Mouse (Mus musculus): ENCODE measurements around the gene Man2a2. TPM values are rescaled to one million over a fixed set of nuclear protein-coding genes. Genes with fewer than 3 reads are reported as not detected.
"Not testable (repeated sequence)": the region's sequence is repeated elsewhere in the genome, so short reads cannot be mapped to it uniquely, and the experiment has no call there.

The Man2a2 gene
- polyA plus RNA-seq, 1 experiment from 2014 or later = 20.2 TPM

DNA sequence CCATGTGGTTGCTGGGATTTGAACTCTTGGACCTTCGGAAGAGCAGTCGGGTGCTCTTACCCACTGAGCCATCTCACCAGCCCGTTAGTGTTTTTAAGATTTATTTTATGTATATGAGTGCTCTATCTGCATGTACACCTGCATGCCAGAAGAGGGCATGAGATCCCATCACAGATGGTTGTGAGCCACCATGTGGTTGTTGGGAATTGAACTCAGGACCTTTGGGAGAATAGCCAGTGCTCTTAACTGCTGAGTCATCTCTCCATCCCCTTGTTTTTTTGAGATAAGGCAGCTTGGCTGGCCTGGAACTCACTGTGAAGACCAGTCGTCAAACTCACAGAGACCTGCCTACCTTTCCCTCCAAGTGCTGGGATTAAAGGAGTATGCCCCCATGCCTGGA lies 25.3 kb upstream of the Man2a2 start:
- H3K27ac ChIP-seq (replicated peaks); DNase-seq (ENCODE audit: low spot score): not testable (repeated sequence)

DNA sequence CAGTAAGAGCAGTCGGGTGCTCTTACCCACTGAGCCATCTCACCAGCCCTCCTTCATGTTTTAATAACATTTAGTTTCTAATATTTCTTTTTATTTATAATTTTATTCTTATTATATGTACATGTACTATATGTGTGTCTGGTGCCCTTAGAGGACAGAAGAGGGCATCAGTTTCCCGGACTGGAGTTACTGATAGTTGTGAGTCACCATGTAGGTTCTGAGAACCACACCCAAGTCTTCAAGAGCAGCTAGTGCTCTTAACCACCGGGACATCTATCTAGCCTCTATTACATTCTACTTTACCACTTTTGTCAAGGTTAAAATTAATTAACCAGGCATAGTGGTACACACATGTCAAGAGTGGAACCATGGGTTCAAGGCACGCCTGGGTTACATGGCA lies 23.4 kb upstream of the Man2a2 start:
- Histone ChIP-seq H3K4me3 (no peak overlapping the region), H3K9me3 (no peaks in the 10 kb centered on the region), H3K27me3 (replicated peaks; ENCODE audit: low read depth, poor library complexity, severe bottlenecking) (no peaks in the 10 kb centered on the region), H3K27ac (replicated peaks) (no peak overlapping the region), H3K4me1 (peaks cover 13% of the 10 kb centered on the region), H3K36me3 (replicated peaks) (peaks cover 83% of the 10 kb centered on the region)
- 92% methylated on average over 4 of the region's 4 CpGs for WGBS
- no peak for DNase-seq (ENCODE audit: low spot score)

More for the DNA sequence above, 25.3 kb upstream of the Man2a2 start:
- Histone ChIP-seq H3K36me3 (replicated peaks) (peaks cover 65% of the 10 kb centered on the region), H3K4me1 (peaks cover 29% of the 10 kb centered on the region)
- 90% methylated on average over 4 of the region's 4 CpGs for WGBS
- not testable (repeated sequence) for H3K4me3 ChIP-seq; H3K27me3 ChIP-seq (replicated peaks; ENCODE audit: low read depth, poor library complexity, severe bottlenecking); H3K9me3 ChIP-seq

DNA sequence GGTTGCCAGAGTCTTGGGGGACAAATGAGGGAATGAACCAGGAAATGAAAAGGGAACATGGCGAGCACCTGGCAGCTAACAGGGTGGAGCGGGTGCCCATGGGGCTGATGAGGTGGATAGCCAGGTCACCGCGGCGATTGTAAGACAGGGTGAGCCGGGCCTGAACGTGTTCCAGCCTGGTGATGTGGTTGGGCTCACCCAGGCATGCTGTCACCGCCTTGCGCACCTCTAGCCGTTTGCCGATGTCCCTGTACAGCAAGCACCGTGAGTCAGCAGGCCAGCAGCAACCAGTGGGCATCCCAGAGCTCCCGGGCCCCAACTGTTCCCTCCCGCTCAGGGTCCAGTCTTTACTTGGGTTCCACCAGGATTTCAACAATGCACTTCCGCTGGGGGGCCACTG lies 20.9 kb upstream of the Man2a2 start:
- H3K4me3 ChIP-seq = no peak overlapping the region
- 94% methylated on average over 15 of the region's 15 CpGs for WGBS
- H3K4me1 ChIP-seq = peaks cover 19% of the 10 kb centered on the region

DNA sequence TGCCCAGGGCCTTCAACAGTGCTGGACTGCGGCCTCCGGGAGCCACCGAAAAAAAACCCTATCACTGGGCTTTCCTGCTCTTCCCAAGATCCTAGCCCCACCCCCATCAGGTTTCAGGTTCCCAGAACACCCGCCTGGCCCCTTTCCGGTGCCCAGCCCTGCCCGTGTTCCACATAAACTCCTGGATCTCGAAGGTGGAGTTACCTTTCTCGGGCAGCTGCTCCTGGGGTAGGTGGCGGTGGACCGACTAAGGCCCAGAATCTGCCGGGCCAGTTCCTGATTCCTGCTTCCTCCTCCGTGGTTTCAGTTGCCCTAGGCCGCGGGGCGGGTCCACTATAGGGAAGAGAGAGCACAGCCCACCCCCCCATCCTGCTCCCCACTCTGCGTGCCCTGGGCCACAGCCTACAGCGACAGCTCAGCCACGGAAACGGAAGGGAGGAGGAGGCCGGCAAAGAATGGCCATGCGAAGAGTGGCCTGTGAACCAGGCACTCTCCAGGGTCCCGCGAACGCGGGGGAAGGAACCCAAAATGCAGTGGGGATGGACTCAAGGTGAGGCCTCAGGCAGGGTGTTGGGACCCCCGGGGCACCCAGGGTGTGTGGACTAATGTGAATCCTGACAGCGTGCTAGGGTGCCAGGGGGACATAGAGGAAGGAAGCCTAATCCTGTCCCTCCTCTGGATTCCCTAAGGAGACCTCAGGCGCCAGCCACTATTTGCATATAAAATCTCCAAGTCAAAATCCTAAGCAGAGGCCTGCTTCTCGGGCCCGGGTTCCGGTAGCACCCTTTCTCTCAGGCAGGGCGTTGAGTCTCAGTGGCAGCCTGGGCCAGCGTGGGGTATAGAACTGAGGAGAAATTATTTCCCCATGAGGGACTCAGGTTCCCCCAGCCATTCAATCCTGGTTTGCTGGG lies 16.7 kb upstream of the Man2a2 start, which contains the start of gene Fes:
Gene Fes, minus strand, starts transcription at position 314 of the 911 bp plus-strand sequence.
- H3K36me3 ChIP-seq (replicated peaks) = peaks cover 37% of the 10 kb centered on the region
- no peaks in the 10 kb centered on the region for H3K9me3 ChIP-seq
- H3K4me1 ChIP-seq = peaks cover 31% of the 10 kb centered on the region
- H3K4me3 ChIP-seq = peak within 1 kb of the TSS; percentile 57
- peak within 1 kb of the TSS; percentile 85 for H3K27ac ChIP-seq (replicated peaks)
- WGBS = 5% methylated on average over 33 of the region's 33 CpGs
- peak; percentile 71 for DNase-seq (ENCODE audit: low spot score)
- peaks cover 31% of the 10 kb centered on the region for H3K27me3 ChIP-seq (replicated peaks; ENCODE audit: low read depth, poor library complexity, severe bottlenecking)

More for the DNA sequence above, 20.9 kb upstream of the Man2a2 start:
- no peaks in the 10 kb centered on the region for H3K9me3 ChIP-seq
- peaks cover 75% of the 10 kb centered on the region for H3K36me3 ChIP-seq (replicated peaks)
- DNase-seq (ENCODE audit: low spot score) = no peak
- no peak overlapping the region for H3K27ac ChIP-seq (replicated peaks)
- H3K27me3 ChIP-seq (replicated peaks; ENCODE audit: low read depth, poor library complexity, severe bottlenecking) = peaks cover 14% of the 10 kb centered on the region

DNA sequence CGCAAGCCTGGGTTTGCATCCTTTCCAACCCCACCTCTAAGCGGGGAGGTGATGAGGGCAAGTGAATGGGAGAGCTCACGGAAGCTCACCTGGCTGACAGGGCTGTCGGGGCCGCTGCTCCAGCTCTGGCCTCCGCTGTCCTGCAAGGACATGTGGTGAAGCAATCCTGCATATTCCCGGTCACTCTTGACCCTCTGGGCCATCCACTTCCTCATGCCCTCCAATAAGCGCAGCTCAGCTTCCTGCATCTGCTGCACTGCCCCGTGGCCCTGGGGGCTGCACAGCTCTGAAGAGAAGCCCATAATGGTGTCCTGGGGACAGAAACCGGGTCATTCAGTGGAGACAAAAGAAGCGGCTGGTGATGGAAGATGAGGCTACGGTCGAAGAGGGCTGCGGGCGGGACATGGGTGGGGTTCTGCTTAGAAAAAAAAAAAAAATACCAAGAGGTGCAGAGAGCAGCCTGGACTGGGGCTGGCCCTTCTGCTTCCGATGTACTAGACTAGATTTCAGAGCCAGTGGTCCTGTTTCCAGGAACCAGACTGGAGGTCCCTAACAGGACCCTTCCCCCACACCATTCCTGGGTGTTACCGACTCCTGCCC lies 16.0 kb upstream of the Man2a2 start:
- peak overlapping the region; percentile 85 for H3K27ac ChIP-seq (replicated peaks)
- DNase-seq (ENCODE audit: low spot score) = peak; percentile 28
- WGBS = 17% methylated on average over 17 of the region's 17 CpGs
- no peaks in the 10 kb centered on the region for H3K9me3 ChIP-seq
- H3K4me1 ChIP-seq = peaks cover 39% of the 10 kb centered on the region
- peaks cover 38% of the 10 kb centered on the region for H3K27me3 ChIP-seq (replicated peaks; ENCODE audit: low read depth, poor library complexity, severe bottlenecking)
- peak overlapping the region; percentile 57 for H3K4me3 ChIP-seq
- H3K36me3 ChIP-seq (replicated peaks) = peaks cover 37% of the 10 kb centered on the region

DNA sequence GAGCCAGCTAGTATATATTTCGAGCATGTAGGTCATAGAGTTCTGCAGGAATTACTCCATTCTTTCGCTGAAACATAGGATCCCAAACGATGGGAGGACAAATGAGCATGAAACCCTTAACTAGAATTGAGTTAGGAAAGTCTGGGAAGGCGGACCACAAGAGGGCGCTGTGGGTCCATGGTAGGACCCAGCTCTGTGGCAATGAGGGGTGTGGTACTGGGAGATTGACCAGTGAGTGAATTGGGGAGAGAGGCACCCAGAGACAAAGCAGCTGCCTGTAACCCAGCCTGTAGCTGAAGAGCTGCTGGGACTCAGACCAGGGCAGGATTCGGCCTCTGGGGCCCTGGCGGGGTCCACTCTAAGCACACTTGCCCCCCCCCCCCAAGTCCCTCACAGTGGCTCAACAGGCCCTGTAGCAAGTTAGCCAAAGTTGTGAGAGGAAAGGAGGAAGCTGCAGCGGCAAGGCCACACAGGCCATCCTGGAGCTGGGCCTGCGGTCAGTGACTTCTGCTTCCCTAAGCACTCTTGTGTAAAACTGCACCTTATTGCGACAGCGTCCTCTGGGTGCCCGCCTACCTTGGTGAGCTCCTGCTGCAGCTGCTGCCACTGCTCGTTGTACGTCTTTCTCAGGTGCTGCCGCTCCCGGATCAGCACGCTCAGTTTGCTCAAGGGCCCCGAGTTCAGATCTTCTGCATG lies 15.2 kb upstream of the Man2a2 start:
- peak overlapping the region; percentile 85 for H3K27ac ChIP-seq (replicated peaks)
- peaks cover 41% of the 10 kb centered on the region for H3K4me1 ChIP-seq
- 35% methylated on average over 18 of the region's 18 CpGs for WGBS
- H3K27me3 ChIP-seq (replicated peaks; ENCODE audit: low read depth, poor library complexity, severe bottlenecking) = peaks cover 46% of the 10 kb centered on the region
- peak; percentile 92 for DNase-seq (ENCODE audit: low spot score)
- H3K36me3 ChIP-seq (replicated peaks) = peaks cover 30% of the 10 kb centered on the region
- H3K9me3 ChIP-seq = no peaks in the 10 kb centered on the region
- H3K4me3 ChIP-seq = peak overlapping the region; percentile 57

DNA sequence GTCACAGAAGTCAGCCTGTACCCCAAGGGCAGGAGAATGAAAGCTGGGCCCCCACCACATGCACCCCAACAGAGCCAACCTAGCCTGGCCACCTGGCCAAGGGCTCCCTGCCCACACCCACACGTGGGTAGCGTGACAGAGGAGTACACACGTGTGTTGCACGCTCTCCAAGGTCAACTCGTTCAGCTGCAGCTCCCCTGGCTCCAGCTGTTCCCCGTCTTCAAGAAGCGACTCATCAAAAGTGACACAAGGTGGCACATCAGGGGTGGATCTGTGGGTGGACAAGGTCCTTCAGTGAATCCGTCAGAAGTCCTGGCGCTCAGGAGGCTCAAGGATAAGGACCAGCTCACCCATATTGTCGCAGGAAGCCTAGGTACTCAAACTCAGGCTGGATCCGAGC lies 11.7 kb upstream of the Man2a2 start:
- Histone ChIP-seq H3K4me3 (no peak overlapping the region), H3K27ac (replicated peaks) (no peak overlapping the region), H3K36me3 (replicated peaks) (peaks cover 15% of the 10 kb centered on the region; the same call in 1 of the 2 replicates), H3K9me3 (no peaks in the 10 kb centered on the region), H3K4me1 (peaks cover 30% of the 10 kb centered on the region), H3K27me3 (replicated peaks; ENCODE audit: low read depth, poor library complexity, severe bottlenecking) (peaks cover 47% of the 10 kb centered on the region)
- WGBS = 74% methylated on average over 11 of the region's 11 CpGs
- no peak for DNase-seq (ENCODE audit: low spot score)

DNA sequence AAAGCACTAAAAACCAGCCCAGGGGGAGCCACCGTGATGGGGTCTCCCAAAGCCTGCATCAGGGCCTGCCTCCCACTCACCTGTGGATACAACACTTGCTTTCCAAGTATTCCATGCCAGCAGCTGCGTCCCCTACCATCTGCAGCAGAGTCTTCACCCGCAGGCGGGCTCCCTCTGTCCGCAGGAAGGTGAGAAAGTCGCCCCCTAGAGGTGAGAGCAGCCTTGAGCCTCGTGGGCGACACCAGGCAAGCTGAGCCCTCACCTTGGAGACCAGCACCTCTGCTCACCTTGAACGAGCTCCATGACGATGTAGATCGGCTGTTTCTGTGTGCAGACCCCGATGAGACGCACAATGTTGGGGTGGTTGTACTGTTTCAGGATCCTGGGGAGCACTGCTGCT lies 8.4 kb upstream of the Man2a2 start:
- 67% methylated on average over 13 of the region's 13 CpGs for WGBS
- Histone ChIP-seq H3K27me3 (replicated peaks; ENCODE audit: low read depth, poor library complexity, severe bottlenecking) (peaks cover 32% of the 10 kb centered on the region), H3K9me3 (no peaks in the 10 kb centered on the region), H3K36me3 (replicated peaks) (peaks cover 15% of the 10 kb centered on the region; the same call in 1 of the 2 replicates), H3K27ac (replicated peaks) (no peak overlapping the region), H3K4me3 (no peak overlapping the region), H3K4me1 (peaks cover 18% of the 10 kb centered on the region)
- DNase-seq (ENCODE audit: low spot score) = peak; percentile 51

DNA sequence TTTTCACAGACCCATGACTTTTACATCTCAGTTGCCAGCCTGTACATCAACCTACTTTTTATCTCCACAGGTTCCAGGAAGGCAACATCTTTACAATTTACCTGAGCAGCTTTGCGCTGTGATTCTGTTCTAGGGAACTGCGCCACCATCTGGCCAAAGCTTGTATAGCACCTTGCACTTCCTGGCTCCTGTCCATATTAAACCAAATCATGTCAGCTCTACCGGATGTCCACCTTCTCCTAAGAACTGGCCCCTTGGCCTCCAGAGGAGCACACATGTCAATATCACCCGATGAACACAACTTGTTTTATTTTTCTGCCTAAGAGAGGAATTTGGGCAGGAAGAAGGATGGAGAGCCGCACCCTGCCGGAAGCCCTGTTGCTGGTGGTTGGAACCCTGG lies 6.3 kb upstream of the Man2a2 start:
- H3K36me3 ChIP-seq (replicated peaks) = peaks cover 10% of the 10 kb centered on the region; the same call in 1 of the 2 replicates
- H3K9me3 ChIP-seq = no peaks in the 10 kb centered on the region
- H3K27me3 ChIP-seq (replicated peaks; ENCODE audit: low read depth, poor library complexity, severe bottlenecking) = peaks cover 25% of the 10 kb centered on the region
- H3K4me1 ChIP-seq = peaks cover 11% of the 10 kb centered on the region
- no peak overlapping the region for H3K27ac ChIP-seq (replicated peaks)
- peak; percentile 72 for DNase-seq (ENCODE audit: low spot score)
- no peak overlapping the region for H3K4me3 ChIP-seq
- whole genome bisulfite sequencing = 38% methylated on average over 6 of the region's 6 CpGs

DNA sequence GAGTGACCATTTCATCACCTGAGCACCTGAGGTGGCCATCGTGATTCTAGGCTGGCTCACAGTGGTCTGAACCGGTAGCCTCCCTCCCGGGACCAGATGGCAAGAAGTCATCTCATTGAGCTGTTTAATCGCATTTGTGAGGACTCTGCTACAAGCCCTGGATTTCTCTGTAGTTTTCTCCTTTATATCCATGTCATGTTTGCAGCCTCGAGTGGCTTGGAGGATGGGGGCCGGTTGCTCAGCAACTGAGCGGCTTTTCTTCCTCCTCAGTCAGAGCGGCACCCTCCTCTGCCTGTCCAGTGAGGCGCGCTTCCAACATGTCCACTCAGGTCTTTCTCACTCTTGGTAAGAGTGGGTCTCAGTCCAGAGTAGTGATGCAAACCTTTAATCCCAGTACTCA lies 5.0 kb upstream of the Man2a2 start:
- Histone ChIP-seq H3K27me3 (replicated peaks; ENCODE audit: low read depth, poor library complexity, severe bottlenecking) (peaks cover 17% of the 10 kb centered on the region), H3K4me3 (no peak overlapping the region), H3K27ac (replicated peaks) (no peak overlapping the region), H3K4me1 (peaks cover 5% of the 10 kb centered on the region; the same call in 1 of the 2 replicates), H3K9me3 (no peaks in the 10 kb centered on the region), H3K36me3 (replicated peaks) (peaks cover 7% of the 10 kb centered on the region; the same call in 1 of the 2 replicates)
- 85% methylated on average over 10 of the region's 10 CpGs for WGBS
- DNase-seq (ENCODE audit: low spot score) = no peak

DNA sequence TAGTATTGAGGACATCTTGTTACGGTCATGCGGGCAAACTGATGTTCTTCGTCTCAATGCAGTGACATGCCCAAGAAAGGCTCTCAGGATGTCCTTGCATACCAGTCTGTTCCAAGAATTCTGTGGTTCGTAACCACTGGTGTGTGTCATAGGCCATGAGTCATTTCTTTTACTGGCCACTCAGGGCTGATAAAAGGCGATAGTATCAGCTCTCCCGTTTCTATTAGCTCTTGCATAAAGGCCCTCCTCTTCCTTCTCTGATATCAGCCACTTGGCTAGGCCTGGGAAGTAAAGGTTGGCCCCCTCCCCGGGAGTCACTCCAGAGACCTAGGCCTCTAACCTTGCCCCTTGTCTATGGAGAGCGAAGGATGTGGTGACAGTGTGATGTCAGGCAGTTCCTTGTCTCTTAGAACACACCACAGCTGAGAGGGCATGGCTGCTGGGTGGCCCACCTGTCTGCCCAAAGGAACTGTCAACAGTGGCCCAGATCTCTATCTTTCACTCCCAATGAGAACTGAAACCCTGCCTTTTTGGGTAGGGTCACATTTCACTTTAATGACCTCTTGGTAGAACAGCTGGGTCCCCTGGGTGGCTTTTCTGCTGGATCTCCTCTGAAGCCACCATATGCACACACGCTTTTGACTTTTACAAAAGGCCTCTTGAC lies 4.3 kb upstream of the Man2a2 start:
- 86% methylated on average over 9 of the region's 9 CpGs for WGBS
- H3K4me1 ChIP-seq = peaks cover 9% of the 10 kb centered on the region; the same call in 1 of the 2 replicates
- H3K4me3 ChIP-seq = no peak overlapping the region
- H3K36me3 ChIP-seq (replicated peaks) = peaks cover 7% of the 10 kb centered on the region; the same call in 1 of the 2 replicates
- no peak overlapping the region for H3K27ac ChIP-seq (replicated peaks)
- no peak for DNase-seq (ENCODE audit: low spot score)
- H3K27me3 ChIP-seq (replicated peaks; ENCODE audit: low read depth, poor library complexity, severe bottlenecking) = peaks cover 12% of the 10 kb centered on the region; the same call in 1 of the 2 replicates
- H3K9me3 ChIP-seq = no peaks in the 10 kb centered on the region

DNA sequence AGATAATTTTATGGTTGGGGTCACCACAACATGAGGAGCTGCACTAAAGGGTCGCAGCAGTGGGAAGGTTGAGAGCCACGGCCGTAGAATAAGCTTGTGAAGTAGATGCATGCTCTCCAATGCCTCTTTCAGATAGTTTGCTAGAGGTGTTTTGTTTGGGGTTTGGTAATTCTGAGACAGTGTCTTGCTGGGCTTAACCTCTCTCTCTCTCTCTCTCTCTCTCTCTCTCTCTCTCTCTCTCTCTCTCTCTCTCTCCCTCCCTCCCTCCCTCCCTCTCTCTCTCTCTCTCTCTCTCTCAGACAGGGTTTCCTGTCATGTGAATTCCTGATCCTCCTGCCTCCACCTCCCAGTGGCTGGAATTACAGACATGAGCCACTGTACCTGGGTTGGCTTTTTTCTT lies 3.6 kb upstream of the Man2a2 start:
- peaks cover 17% of the 10 kb centered on the region for H3K4me1 ChIP-seq
- H3K27me3 ChIP-seq (replicated peaks; ENCODE audit: low read depth, poor library complexity, severe bottlenecking) = peaks cover 12% of the 10 kb centered on the region; the same call in 1 of the 2 replicates
- no peak for DNase-seq (ENCODE audit: low spot score)
- 90% methylated on average over 3 of the region's 3 CpGs for WGBS
- no peak overlapping the region for H3K27ac ChIP-seq (replicated peaks)
- peaks cover 7% of the 10 kb centered on the region; the same call in 1 of the 2 replicates for H3K36me3 ChIP-seq (replicated peaks)
- no peaks in the 10 kb centered on the region for H3K9me3 ChIP-seq
- H3K4me3 ChIP-seq = no peak overlapping the region
